Comparison of ENCODE assay signal across 17 mouse cellular contexts in the genomic region with DNA sequence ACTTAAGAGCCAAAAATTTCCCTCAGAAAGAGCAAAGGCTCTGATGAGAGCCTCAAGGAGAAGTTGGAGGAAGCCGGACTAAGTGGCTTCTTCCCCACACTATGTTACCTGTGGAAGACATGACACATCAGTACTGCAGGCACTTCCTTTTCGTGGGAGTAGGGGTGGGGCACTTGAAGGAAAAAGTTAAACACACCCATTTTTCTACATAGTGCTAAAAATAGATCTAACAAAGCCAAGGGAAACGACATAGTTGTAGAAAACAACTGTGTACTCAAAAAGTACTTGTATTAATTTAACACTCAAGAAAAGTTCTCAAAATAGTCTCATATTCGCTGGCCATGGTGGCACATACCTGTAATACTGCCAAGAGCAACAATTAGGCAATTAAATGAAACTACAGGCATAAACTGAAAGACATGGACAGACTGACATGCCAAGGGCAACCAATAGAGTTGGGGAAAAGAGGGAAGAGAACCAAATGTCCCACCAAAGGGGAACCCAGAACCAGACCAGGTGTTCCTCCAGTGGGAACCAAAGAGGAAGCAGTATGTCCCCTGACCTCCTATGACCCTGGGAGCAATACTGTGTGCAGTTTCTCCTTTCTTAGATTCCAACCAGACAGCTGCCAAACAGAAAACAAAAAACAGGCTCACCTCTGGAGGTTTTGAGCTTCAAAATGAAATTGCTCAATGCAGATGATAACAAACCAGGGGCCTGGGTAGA.
DNase-seq lines count a peak whose midpoint lies in the region; ATAC-seq and TF ChIP-seq lines count a peak whose summit lies in the region.
"Had no signal": no experiment of that assay in that cellular context is flagged by ENCODE, and none has a peak within 500 bp of the region (broad histone marks: within the 10 kb centered on the region; RNA-seq: fewer than 3 reads in every experiment).

No protein-coding gene starts in this region.

- H3K27ac ChIP-seq in heart, adult 2 months: peak overlapping the region; percentile 80
- H3K27ac ChIP-seq in stomach, postnatal 0 days (replicated peaks): no peak overlapping the region
- no peak overlapping the region for H3K27ac ChIP-seq in intestine, embryonic 15.5 days
- H3K27ac ChIP-seq: forebrain, embryonic 13.5 days; hindbrain, embryonic 14.5 days; liver, embryonic 12.5 days; stomach, embryonic 15.5 days had no signal

- TF ChIP-seq EP300 in heart, adult 2 months (IDR thresholded peaks at IDR 0.05; ENCODE audit: insufficient read depth, low read depth, low read length): no peak
- no peak for TF ChIP-seq EP300 in stomach, postnatal 0 days (optimal IDR thresholded peaks at IDR 0.05)

- H3K79me2 ChIP-seq in heart, adult 2 months (replicated peaks; ENCODE audit: control insufficient read depth, insufficient read depth, low read length): no peaks in the 10 kb centered on the region

- 24% methylated on average over 4 of the region's 4 CpGs for WGBS in heart, adult 2 months
- 42% methylated on average over 4 of the region's 4 CpGs for WGBS in stomach, postnatal 0 days
- 64% methylated on average over 4 of the region's 4 CpGs for WGBS in intestine, embryonic 15.5 days

- TF ChIP-seq CTCF in heart, adult 2 months (IDR thresholded peaks at IDR 0.05): no peak
- TF ChIP-seq CTCF in stomach, postnatal 0 days (IDR thresholded peaks at IDR 0.05; ENCODE audit: low read depth): no peak

- H3K9me3 ChIP-seq in stomach, postnatal 0 days (ENCODE audit: control insufficient read depth, low read length): no peaks in the 10 kb centered on the region
- no peaks in the 10 kb centered on the region for H3K9me3 ChIP-seq in intestine, embryonic 15.5 days
- H3K9me3 ChIP-seq: forebrain, embryonic 13.5 days; liver, embryonic 12.5 days; stomach, embryonic 15.5 days had no signal

- H3K4me3 ChIP-seq in heart, adult 2 months: no peak overlapping the region
- H3K4me3 ChIP-seq in stomach, postnatal 0 days (ENCODE audit: low read depth, low read length): no peak overlapping the region
- no peak overlapping the region for H3K4me3 ChIP-seq in intestine, embryonic 15.5 days (replicated peaks)
- H3K4me3 ChIP-seq: forebrain, embryonic 13.5 days; liver, embryonic 12.5 days; stomach, embryonic 15.5 days had no signal

- H3K4me2 ChIP-seq in stomach, postnatal 0 days (replicated peaks; ENCODE audit: low read depth): no peak overlapping the region
- no peak overlapping the region for H3K4me2 ChIP-seq in intestine, embryonic 15.5 days (replicated peaks)
- H3K4me2 ChIP-seq: forebrain, embryonic 13.5 days; hindbrain, embryonic 14.5 days; liver, embryonic 12.5 days; stomach, embryonic 15.5 days had no signal

- ATAC-seq in common myeloid progenitor, adult 5-6 weeks (replicated peaks; ENCODE audit: low read depth, poor library complexity, severe bottlenecking): 0 out of 2 replicates have a peak, but pooled peaks have one; percentile 28
- peak; percentile 33; the same call in 1 of the 2 replicates for ATAC-seq in stomach, postnatal 0 days (ENCODE audit: low FRiP score, low TSS enrichment)
- ATAC-seq in intestine, embryonic 15.5 days: no peak
- ATAC-seq: forebrain, embryonic 13.5 days; liver, embryonic 12.5 days had no signal

- no peak for TF ChIP-seq POLR2A in heart, adult 2 months (IDR thresholded peaks at IDR 0.05; ENCODE audit: insufficient read depth, low read depth, low read length)

- intact Hi-C loops in heart, adult 2 months (cut with DNase I): loop anchor here (2.0 kb wide), 1 partner anchor 24 kb away; no protein-coding TSS in a partner anchor
- intact Hi-C loops in heart, postnatal 25 days (cut with DNase I): no loop called here

- no peak overlapping the region for H3K9ac ChIP-seq in heart, adult 2 months (ENCODE audit: low read depth, low read length)
- no peak overlapping the region for H3K9ac ChIP-seq in stomach, postnatal 0 days (ENCODE audit: low read length)
- no peak overlapping the region for H3K9ac ChIP-seq in intestine, embryonic 15.5 days
- H3K9ac ChIP-seq: forebrain, embryonic 13.5 days; hindbrain, embryonic 14.5 days; liver, embryonic 12.5 days; stomach, embryonic 15.5 days had no signal

- H3K27me3 ChIP-seq in heart, adult 2 months (ENCODE audit: control insufficient read depth, insufficient read depth, low read length): no peaks in the 10 kb centered on the region
- H3K27me3 ChIP-seq in stomach, postnatal 0 days (ENCODE audit: control insufficient read depth, insufficient read depth, low read length): no peaks in the 10 kb centered on the region
- H3K27me3 ChIP-seq in intestine, embryonic 15.5 days (replicated peaks): no peaks in the 10 kb centered on the region
- H3K27me3 ChIP-seq: forebrain, embryonic 13.5 days; liver, embryonic 12.5 days; stomach, embryonic 15.5 days had no signal

- H3K36me3 ChIP-seq in heart, adult 2 months (ENCODE audit: control insufficient read depth, insufficient read depth, low read length): peaks cover 16% of the 10 kb centered on the region
- no peaks in the 10 kb centered on the region for H3K36me3 ChIP-seq in stomach, postnatal 0 days (ENCODE audit: control insufficient read depth, insufficient read depth, low read length)
- H3K36me3 ChIP-seq in intestine, embryonic 15.5 days: no peaks in the 10 kb centered on the region
- H3K36me3 ChIP-seq: liver, embryonic 12.5 days; stomach, embryonic 15.5 days had no signal

- no peak for DNase-seq in heart, adult 2 months
- DNase-seq in heart, postnatal 25 days (ENCODE audit: low spot score): no peak
- peak; percentile 68 for DNase-seq in lung, postnatal 36 days
- no peak for DNase-seq in lung, postnatal 4 days
- DNase-seq in stomach, postnatal 0 days (ENCODE audit: low spot score): no peak
- DNase-seq in MN1 (ENCODE audit: low spot score): no peak
- DNase-seq: adrenal gland, adult 2 months; cerebellum, postnatal 14 days; gastrocnemius, postnatal 10 days; kidney, adult 9 months; retina, postnatal 1 day had no signal

- peaks cover 17% of the 10 kb centered on the region for H3K4me1 ChIP-seq in heart, adult 2 months (ENCODE audit: control insufficient read depth, insufficient read depth, low read length)
- peaks cover 3% of the 10 kb centered on the region; the same call in 1 of the 2 replicates for H3K4me1 ChIP-seq in stomach, postnatal 0 days (replicated peaks; ENCODE audit: control insufficient read depth, insufficient read depth)
- 0 out of 2 replicates have a peak, but pooled peaks cover 3% of the 10 kb centered on the region for H3K4me1 ChIP-seq in intestine, embryonic 15.5 days (replicated peaks)
- H3K4me1 ChIP-seq: stomach, embryonic 15.5 days had no signal
